Mouse (Mus musculus): Measurements from ENCODE around the gene Zfp970.
"Not testable (repeated sequence)": the region's sequence is repeated elsewhere in the genome, so short reads cannot be mapped to it uniquely, and the experiment has no call there.

DNA sequence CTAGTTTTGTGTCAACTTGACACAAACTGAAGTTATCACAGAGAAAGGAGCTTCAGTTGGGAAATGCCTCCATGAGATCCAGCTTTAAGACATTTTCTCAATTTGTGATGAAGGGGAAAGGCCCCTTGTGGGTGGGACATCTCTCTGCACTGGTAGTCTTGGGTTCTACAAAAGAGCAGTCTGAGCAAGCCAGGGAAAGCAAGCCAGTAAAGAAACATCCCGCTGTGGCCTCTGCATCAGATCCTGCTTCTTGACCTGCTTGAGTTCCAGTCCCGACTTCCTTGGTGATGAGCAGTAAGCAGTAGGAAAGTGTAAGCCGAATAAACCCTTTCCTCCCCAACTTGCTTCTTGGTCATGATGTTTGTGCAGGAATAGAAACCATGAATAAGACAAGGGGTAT is 47.4 kb downstream of the Zfp970 start:
- TF ChIP-seq GATA1, TAL1 (IDR thresholded peaks at IDR 0.05; ENCODE audit: low read length): not testable (repeated sequence)
